Mouse (Mus musculus): ENCODE measurements around the gene Hdac8. TPM values are rescaled to one million over a fixed set of nuclear protein-coding genes. Genes with fewer than 3 reads are reported as not detected.

The Hdac8 gene
- polyA plus RNA-seq, 1 experiment from 2014 or later, result 2.6 TPM

- Histone ChIP-seq H3K4me3 (replicated peaks; ENCODE audit: low read depth, low read length) (no peak overlapping the region), H3K4me1 (ENCODE audit: control insufficient read depth, insufficient read depth, low read length) (peaks cover 5% of the 10 kb centered on the region; the same call in 1 of the 2 replicates), H3K9me3 (ENCODE audit: control insufficient read depth, low read length) (no peaks in the 10 kb centered on the region), H3K27me3 (ENCODE audit: control insufficient read depth, insufficient read depth, low read length) (no peaks in the 10 kb centered on the region), H3K9ac (replicated peaks; ENCODE audit: low read length) (no peak overlapping the region), H3K36me3 (ENCODE audit: control insufficient read depth, insufficient read depth, low read length) (no peaks in the 10 kb centered on the region), H3K4me2 (ENCODE audit: low read length) (no peak overlapping the region), H3K27ac (replicated peaks; ENCODE audit: low read depth, low read length) (no peak overlapping the region)
- ATAC-seq (ENCODE audit: low FRiP score, low TSS enrichment) (no peak), DNase-seq (no peak)
- WGBS, result 89% methylated on average over 3 of the region's 3 CpGs
Observed at GRCm38 (mm10) chrX:102353412-102353811, 151.7 kb downstream of the Hdac8 start.

- WGBS, result 72% methylated on average over 14 of the region's 14 CpGs
- no peak for DNase-seq
Observed at GRCm38 (mm10) chrX:102349843-102350731, 155.1 kb downstream of the Hdac8 start.

GRCm38 (mm10) chrX:102348886-102349486, 156.2 kb downstream of the Hdac8 start:
- H3K4me2 ChIP-seq (ENCODE audit: low read length), result no peak overlapping the region
- no peak overlapping the region for H3K27ac ChIP-seq (replicated peaks; ENCODE audit: low read depth, low read length)
- WGBS, result 35% methylated on average over 9 of the region's 9 CpGs
- no peak for ATAC-seq (ENCODE audit: low FRiP score, low TSS enrichment)
- no peak overlapping the region for H3K9ac ChIP-seq (replicated peaks; ENCODE audit: low read length)
- H3K4me1 ChIP-seq (ENCODE audit: control insufficient read depth, insufficient read depth, low read length), result peaks cover 5% of the 10 kb centered on the region; the same call in 1 of the 2 replicates
- no peaks in the 10 kb centered on the region for H3K27me3 ChIP-seq (ENCODE audit: control insufficient read depth, insufficient read depth, low read length)
- no peak overlapping the region for H3K4me3 ChIP-seq (replicated peaks; ENCODE audit: low read depth, low read length)
- no peaks in the 10 kb centered on the region for H3K36me3 ChIP-seq (ENCODE audit: control insufficient read depth, insufficient read depth, low read length)
- DNase-seq, result peak; percentile 2
- H3K9me3 ChIP-seq (ENCODE audit: control insufficient read depth, low read length), result no peaks in the 10 kb centered on the region

More at GRCm38 (mm10) chrX:102349843-102350731, 155.1 kb downstream of the Hdac8 start:
- Histone ChIP-seq H3K36me3 (ENCODE audit: control insufficient read depth, insufficient read depth, low read length) (no peaks in the 10 kb centered on the region), H3K4me3 (replicated peaks; ENCODE audit: low read depth, low read length) (no peak overlapping the region), H3K9ac (replicated peaks; ENCODE audit: low read length) (no peak overlapping the region), H3K4me2 (ENCODE audit: low read length) (no peak overlapping the region), H3K9me3 (ENCODE audit: control insufficient read depth, low read length) (no peaks in the 10 kb centered on the region), H3K4me1 (ENCODE audit: control insufficient read depth, insufficient read depth, low read length) (peaks cover 5% of the 10 kb centered on the region; the same call in 1 of the 2 replicates), H3K27me3 (ENCODE audit: control insufficient read depth, insufficient read depth, low read length) (no peaks in the 10 kb centered on the region), H3K27ac (replicated peaks; ENCODE audit: low read depth, low read length) (no peak overlapping the region)
- ATAC-seq (ENCODE audit: low FRiP score, low TSS enrichment), result no peak

GRCm38 (mm10) chrX:102341688-102342087, 163.5 kb downstream of the Hdac8 start:
- Histone ChIP-seq H3K27me3 (ENCODE audit: control insufficient read depth, insufficient read depth, low read length) (0 out of 2 replicates have a peak, but pooled peaks cover 4% of the 10 kb centered on the region), H3K9ac (replicated peaks; ENCODE audit: low read length) (no peak overlapping the region), H3K36me3 (ENCODE audit: control insufficient read depth, insufficient read depth, low read length) (no peaks in the 10 kb centered on the region), H3K9me3 (ENCODE audit: control insufficient read depth, low read length) (no peaks in the 10 kb centered on the region), H3K4me1 (ENCODE audit: control insufficient read depth, insufficient read depth, low read length) (no peaks in the 10 kb centered on the region), H3K27ac (replicated peaks; ENCODE audit: low read depth, low read length) (no peak overlapping the region), H3K4me2 (ENCODE audit: low read length) (no peak overlapping the region), H3K4me3 (replicated peaks; ENCODE audit: low read depth, low read length) (no peak overlapping the region)
- DNase-seq, result no peak
- ATAC-seq (ENCODE audit: low FRiP score, low TSS enrichment), result no peak
- WGBS, result 34% methylated on average over 4 of the region's 4 CpGs

GRCm38 (mm10) chrX:102339396-102340155, 165.6 kb downstream of the Hdac8 start:
- Histone ChIP-seq H3K27ac (replicated peaks; ENCODE audit: low read depth, low read length) (no peak overlapping the region), H3K4me2 (ENCODE audit: low read length) (no peak overlapping the region), H3K36me3 (ENCODE audit: control insufficient read depth, insufficient read depth, low read length) (no peaks in the 10 kb centered on the region), H3K27me3 (ENCODE audit: control insufficient read depth, insufficient read depth, low read length) (0 out of 2 replicates have a peak, but pooled peaks cover 4% of the 10 kb centered on the region), H3K4me3 (replicated peaks; ENCODE audit: low read depth, low read length) (no peak overlapping the region), H3K4me1 (ENCODE audit: control insufficient read depth, insufficient read depth, low read length) (no peaks in the 10 kb centered on the region), H3K9ac (replicated peaks; ENCODE audit: low read length) (no peak overlapping the region), H3K9me3 (ENCODE audit: control insufficient read depth, low read length) (no peaks in the 10 kb centered on the region)
- no peak for DNase-seq
- WGBS, result 83% methylated on average over 8 of the region's 8 CpGs
- no peak for ATAC-seq (ENCODE audit: low FRiP score, low TSS enrichment)

- no peaks in the 10 kb centered on the region for H3K4me1 ChIP-seq (ENCODE audit: control insufficient read depth, insufficient read depth, low read length)
- 55% methylated on average over 3 of the region's 3 CpGs for WGBS
- ATAC-seq (ENCODE audit: low FRiP score, low TSS enrichment) (no peak), DNase-seq (no peak)
- no peak overlapping the region for H3K4me3 ChIP-seq (replicated peaks; ENCODE audit: low read depth, low read length)
- no peaks in the 10 kb centered on the region for H3K36me3 ChIP-seq (ENCODE audit: control insufficient read depth, insufficient read depth, low read length)
- H3K9ac ChIP-seq (replicated peaks; ENCODE audit: low read length), result no peak overlapping the region
- no peak overlapping the region for H3K27ac ChIP-seq (replicated peaks; ENCODE audit: low read depth, low read length)
- H3K9me3 ChIP-seq (ENCODE audit: control insufficient read depth, low read length), result no peaks in the 10 kb centered on the region
- H3K27me3 ChIP-seq (ENCODE audit: control insufficient read depth, insufficient read depth, low read length), result peaks cover 2% of the 10 kb centered on the region; the same call in 1 of the 2 replicates
- no peak overlapping the region for H3K4me2 ChIP-seq (ENCODE audit: low read length)
Observed at GRCm38 (mm10) chrX:102319696-102320095, 185.5 kb downstream of the Hdac8 start.

GRCm38 (mm10) chrX:102319252-102319651, 185.9 kb downstream of the Hdac8 start:
- Histone ChIP-seq H3K4me1 (ENCODE audit: control insufficient read depth, insufficient read depth, low read length) (no peaks in the 10 kb centered on the region), H3K9ac (replicated peaks; ENCODE audit: low read length) (no peak overlapping the region), H3K27me3 (ENCODE audit: control insufficient read depth, insufficient read depth, low read length) (peaks cover 3% of the 10 kb centered on the region; the same call in 1 of the 2 replicates), H3K4me3 (replicated peaks; ENCODE audit: low read depth, low read length) (no peak overlapping the region), H3K4me2 (ENCODE audit: low read length) (no peak overlapping the region), H3K36me3 (ENCODE audit: control insufficient read depth, insufficient read depth, low read length) (no peaks in the 10 kb centered on the region), H3K9me3 (ENCODE audit: control insufficient read depth, low read length) (no peaks in the 10 kb centered on the region), H3K27ac (replicated peaks; ENCODE audit: low read depth, low read length) (no peak overlapping the region)
- DNase-seq (no peak), ATAC-seq (ENCODE audit: low FRiP score, low TSS enrichment) (no peak)

- no peak for ATAC-seq (ENCODE audit: low FRiP score, low TSS enrichment)
- WGBS, result 80% methylated on average over 5 of the region's 5 CpGs
Observed at GRCm38 (mm10) chrX:102318782-102319181, 186.4 kb downstream of the Hdac8 start.

More at GRCm38 (mm10) chrX:102318782-102319181, 186.4 kb downstream of the Hdac8 start:
- Histone ChIP-seq H3K4me3 (replicated peaks; ENCODE audit: low read depth, low read length) (no peak overlapping the region), H3K27me3 (ENCODE audit: control insufficient read depth, insufficient read depth, low read length) (peaks cover 3% of the 10 kb centered on the region; the same call in 1 of the 2 replicates), H3K9me3 (ENCODE audit: control insufficient read depth, low read length) (no peaks in the 10 kb centered on the region), H3K4me1 (ENCODE audit: control insufficient read depth, insufficient read depth, low read length) (no peaks in the 10 kb centered on the region), H3K9ac (replicated peaks; ENCODE audit: low read length) (no peak overlapping the region), H3K36me3 (ENCODE audit: control insufficient read depth, insufficient read depth, low read length) (no peaks in the 10 kb centered on the region), H3K4me2 (ENCODE audit: low read length) (no peak overlapping the region), H3K27ac (replicated peaks; ENCODE audit: low read depth, low read length) (no peak overlapping the region)
- no peak for DNase-seq

Measured in midbrain, embryonic 14.5 days (tissue).